In genomic region chr1:180283813-180284768, GRCm38 (mm10) we compare ENCODE assay signal across 8 mouse cellular contexts. TPM values are rescaled to one million over a fixed set of nuclear protein-coding genes. Genes with fewer than 3 reads are reported as not detected.
DNase-seq lines count a peak whose midpoint lies in the region; ATAC-seq and TF ChIP-seq lines count a peak whose summit lies in the region.

No protein-coding gene starts in this region.

- 0 out of 2 replicates have a peak overlapping the region, but pooled peaks have one; percentile 2 for H3K4me2 ChIP-seq in hindbrain, embryonic 12.5 days (replicated peaks)

- peak; percentile 20; the same call in 1 of the 2 replicates for TF ChIP-seq CTCF in cortical plate, adult 2 months (IDR thresholded peaks at IDR 0.05; ENCODE audit: extremely low read depth, insufficient read depth, low read length)

- no peaks in the 10 kb centered on the region for H3K9me3 ChIP-seq in hindbrain, embryonic 12.5 days (replicated peaks)

- no peak overlapping the region for H3K9ac ChIP-seq in hindbrain, embryonic 12.5 days

- no peaks in the 10 kb centered on the region for H3K27me3 ChIP-seq in hindbrain, embryonic 12.5 days

- 19% methylated on average over 16 of the region's 16 CpGs for WGBS in hindbrain, embryonic 12.5 days

- no peak overlapping the region for H3K4me3 ChIP-seq in cortical plate, adult 2 months (ENCODE audit: insufficient read depth, low read length)
- no peak overlapping the region for H3K4me3 ChIP-seq in hindbrain, embryonic 12.5 days

- peak; percentile 24 to 33 for DNase-seq in layer of hippocampus, postnatal 10 days (ENCODE audit: low spot score in 2 of 2)
- no peak for DNase-seq in layer of hippocampus, postnatal 14 days (ENCODE audit: low spot score in 2 of 2)
- peak; percentile 73 for DNase-seq in mesoderm, embryonic 11.5 days (ENCODE audit: low read depth, low spot score)
- DNase-seq in left cerebral cortex, adult 11 months (ENCODE audit: low spot score): no peak
- DNase-seq in spleen, postnatal 14 days (ENCODE audit: low spot score in 2 of 2): no peak

- H3K27ac ChIP-seq in cortical plate, adult 2 months (ENCODE audit: insufficient read depth, low read length): no peak overlapping the region
- H3K27ac ChIP-seq in hindbrain, embryonic 12.5 days: peak overlapping the region; percentile 12; the same call in 1 of the 2 replicates

- no peaks in the 10 kb centered on the region for H3K36me3 ChIP-seq in hindbrain, embryonic 12.5 days

- ATAC-seq in hindbrain, embryonic 12.5 days (ENCODE audit: low FRiP score): peak; percentile 64
- ATAC-seq in monocyte, adult 5-6 weeks (replicated peaks; ENCODE audit: insufficient number of reproducible peaks, low FRiP score, low TSS enrichment, poor library complexity, severe bottlenecking): no peak

- H3K4me1 ChIP-seq in cortical plate, adult 2 months (ENCODE audit: control insufficient read depth, insufficient read depth, low read length): peaks cover 3% of the 10 kb centered on the region; the same call in 1 of the 2 replicates
- H3K4me1 ChIP-seq in hindbrain, embryonic 12.5 days: peaks cover 32% of the 10 kb centered on the region

- TF ChIP-seq POLR2A in cortical plate, adult 2 months (IDR thresholded peaks at IDR 0.05; ENCODE audit: extremely low read depth, insufficient read depth, low read length): no peak

RNA-seq across cellular contexts. Expression of gene Psen2, which starts 20.9 kb away (rescaled TPM):
- total RNA-seq in layer of hippocampus, postnatal 10 days (2021): 10 to 100 TPM; 23.1 to 24.0 TPM
- total RNA-seq in layer of hippocampus, postnatal 14 days (2021): 10 to 100 TPM; 21.7 to 25.0 TPM
- polyA plus RNA-seq in cortical plate, adult 2 months (2012; rRNA removed): 27.5 and 28.3 TPM in 2 replicates
- 10.3 and 10.4 TPM in 2 replicates for polyA plus RNA-seq in hindbrain, embryonic 12.5 days (2016; fragmentation: Nextera tagmentation; extraction: Ambion mirVana)
- 30.1 to 38.0 TPM (median 30.6 TPM) in 3 replicates for total RNA-seq in monocyte, adult 5-6 weeks (2017)

RNA-seq across cellular contexts. Expression of gene Itpkb, which starts 46.2 kb away (rescaled TPM):
- total RNA-seq in layer of hippocampus, postnatal 10 days (2021): 10 to 100 TPM; 15.9 to 17.7 TPM
- 10 to 100 TPM; 18.4 to 22.3 TPM for total RNA-seq in layer of hippocampus, postnatal 14 days (2021)
- polyA plus RNA-seq in cortical plate, adult 2 months (2012; rRNA removed): 8.0 and 8.1 TPM in 2 replicates
- polyA plus RNA-seq in hindbrain, embryonic 12.5 days (2016; fragmentation: Nextera tagmentation; extraction: Ambion mirVana): 7.7 and 8.3 TPM in 2 replicates
- total RNA-seq in monocyte, adult 5-6 weeks (2017): 32.2 to 77.3 TPM (median 38.3 TPM) in 3 replicates

Comparison
In these comparisons a context has a peak if more than half of its experiments do, and no peak if none do; other contexts are left out.
1. DNase-seq: peak in layer of hippocampus, postnatal 10 days (2 of 2) and mesoderm, embryonic 11.5 days (single experiment); none in layer of hippocampus, postnatal 14 days (0 of 2), left cerebral cortex, adult 11 months (single experiment) and spleen, postnatal 14 days (0 of 2).